Mouse (Mus musculus) kidney, postnatal 0 days (tissue): ENCODE results near the gene Fkbp4. TPM values are rescaled to one million over a fixed set of nuclear protein-coding genes. Genes with fewer than 3 reads are reported as not detected.

Experiments used
- ATAC-seq: fragments of 200-750 bp; cut with Nextera tagmentation; replicated peaks from 2 replicates; pipeline ENCODE4 v1.8.0; 2017; ENCODE audit warnings: low read depth, moderate number of reproducible peaks, moderate TSS enrichment, moderate library complexity; ENCODE audit not compliant: low FRiP score
- DNase-seq: peaks from one replicate; pipeline ENCODE4 v3.0.0-alpha.2; 2016; ENCODE audit warnings: low spot score
- H3K27ac ChIP-seq: fragments of 300-500 bp; sonication (generic); 2 replicates; pipeline ENCODE4 v1.5.1; 2014; ENCODE audit warnings: mild to moderate bottlenecking
- H3K27me3 ChIP-seq: fragments of 300-500 bp; sonication (generic); 2 replicates; pipeline ENCODE4 v1.6.1; 2014; ENCODE audit warnings: low read length, mixed read lengths; ENCODE audit not compliant: insufficient read depth
- H3K36me3 ChIP-seq: fragments of 300-500 bp; sonication (generic); 2 replicates; pipeline ENCODE4 v1.6.1; 2014; ENCODE audit warnings: low read length, mixed read lengths; ENCODE audit not compliant: insufficient read depth
- H3K4me1 ChIP-seq: fragments of 300-500 bp; sonication (generic); replicated peaks from 2 replicates; pipeline ENCODE4 v1.6.1; 2014; ENCODE audit warnings: antibody characterized with exemption, low read length, mixed read lengths; ENCODE audit not compliant: insufficient read depth
- H3K4me2 ChIP-seq: fragments of 300-500 bp; sonication (generic); 2 replicates; pipeline ENCODE4 v1.6.1; 2014; ENCODE audit warnings: mild to moderate bottlenecking, low read length, moderate library complexity, mixed read lengths
- H3K4me3 ChIP-seq: fragments of 300-500 bp; sonication (generic); replicated peaks from 2 replicates; pipeline ENCODE4 v1.5.1; 2014; ENCODE audit warnings: low read depth, low read length
- H3K9ac ChIP-seq: fragments of 300-500 bp; sonication (generic); 2 replicates; pipeline ENCODE4 v1.6.1; 2014; ENCODE audit warnings: low read depth, low read length
- H3K9me3 ChIP-seq: fragments of 300-500 bp; sonication (generic); replicated peaks from 2 replicates; pipeline ENCODE4 v1.6.1; 2016; ENCODE audit warnings: low read length, inconsistent platforms, mixed read lengths
- CTCF ChIP-seq: IDR thresholded peaks from 2 replicates; pipeline ENCODE4 v1.5.1; 2016; ENCODE audit warnings: antibody characterized with exemption, low read depth, mild to moderate bottlenecking, moderate library complexity
- WGBS: fragments of 180-500 bp; shearing (Covaris S2); extraction: QIAGEN DNeasy Blood & Tissue Kit; methylation state at CpG from one replicate; pipeline ENCODE4 v1.1.7; 2014; 5-methylcytosine and 5-hydroxymethylcytosine counted together
- polyA plus RNA-seq: library from polyadenylated mRNA; unstranded; fragments of >200 nt; fragmentation: Nextera tagmentation; extraction: Ambion mirVana; gene quantifications from 2 replicates; pipeline ENCODE4 v1.2.1, GENCODE M21; 2015

Gene Fkbp4
- polyA plus RNA-seq, 1 experiment from 2014 or later, result 286 TPM

GRCm38 (mm10) chr6:128438871-128439341 lies 429 bp upstream of the Fkbp4 start:
- no peak for DNase-seq
- WGBS, result 16% methylated on average over 18 of the region's 18 CpGs

DNA sequence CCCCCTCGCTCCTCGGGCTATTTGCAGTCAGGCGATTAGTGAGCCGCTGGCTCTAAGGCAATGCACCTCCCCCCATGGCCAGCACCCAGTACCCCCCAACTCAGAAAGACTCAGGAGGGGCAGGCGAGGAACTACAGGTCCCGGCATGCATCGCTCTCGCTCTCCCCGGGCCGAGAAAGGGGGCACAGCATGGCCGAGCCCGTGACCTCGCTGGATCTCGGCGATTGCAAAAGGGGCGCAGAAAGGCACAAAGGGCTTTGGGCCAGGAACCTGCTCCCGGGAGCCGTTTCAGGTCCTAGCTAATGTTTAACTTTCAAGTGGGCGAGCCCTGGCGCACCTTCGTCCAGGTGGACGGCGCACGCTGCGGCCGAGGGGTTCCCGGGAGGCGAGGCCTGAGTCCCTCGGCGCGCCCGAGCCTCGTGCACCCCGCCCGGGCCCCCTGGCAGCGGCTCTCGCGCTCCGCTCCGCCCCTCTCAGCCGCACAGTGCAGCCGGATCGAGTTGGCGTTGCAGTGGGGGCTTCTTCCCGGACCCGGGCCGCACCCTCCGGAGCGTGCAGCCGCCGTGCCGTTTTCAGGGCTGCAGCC lies 653 bp downstream of the Fkbp4 start:
- under 1% methylated on average over 49 of the region's 52 CpGs for WGBS
- peak; percentile 77 for DNase-seq
- H3K9ac ChIP-seq, result peak overlapping the region; percentile 96
- H3K27ac ChIP-seq, result peak overlapping the region; percentile 96
- ATAC-seq, result peak; percentile 82
- peaks cover 31% of the 10 kb centered on the region for H3K36me3 ChIP-seq
- H3K27me3 ChIP-seq, result no peaks in the 10 kb centered on the region
- no peaks in the 10 kb centered on the region for H3K9me3 ChIP-seq
- H3K4me3 ChIP-seq, result peak overlapping the region; percentile 95
- TF ChIP-seq CTCF, result no peak
- peak overlapping the region; percentile 84 for H3K4me2 ChIP-seq
- H3K4me1 ChIP-seq, result 0 out of 2 replicates have a peak, but pooled peaks cover 10% of the 10 kb centered on the region

More at GRCm38 (mm10) chr6:128438871-128439341, 429 bp upstream of the Fkbp4 start:
- no peaks in the 10 kb centered on the region for H3K27me3 ChIP-seq
- H3K9ac ChIP-seq, result peak overlapping the region; percentile 96
- ATAC-seq, result peak; percentile 49
- H3K9me3 ChIP-seq, result no peaks in the 10 kb centered on the region
- H3K27ac ChIP-seq, result peak overlapping the region; percentile 68; the same call in 1 of the 2 replicates
- peak; percentile 1; the same call in 1 of the 2 replicates for TF ChIP-seq CTCF
- peaks cover 24% of the 10 kb centered on the region for H3K36me3 ChIP-seq
- H3K4me2 ChIP-seq, result peak overlapping the region; percentile 84
- H3K4me3 ChIP-seq, result peak overlapping the region; percentile 95
- 0 out of 2 replicates have a peak, but pooled peaks cover 10% of the 10 kb centered on the region for H3K4me1 ChIP-seq

- no peak for DNase-seq
- peak overlapping the region; percentile 95 for H3K4me3 ChIP-seq
- peak overlapping the region; percentile 84 for H3K4me2 ChIP-seq
- no peaks in the 10 kb centered on the region for H3K9me3 ChIP-seq
- H3K36me3 ChIP-seq, result peaks cover 36% of the 10 kb centered on the region
- no peak for TF ChIP-seq CTCF
- peak overlapping the region; percentile 96 for H3K27ac ChIP-seq
- 0 out of 2 replicates have a peak, but pooled peaks cover 10% of the 10 kb centered on the region for H3K4me1 ChIP-seq
- peak overlapping the region; percentile 96 for H3K9ac ChIP-seq
- H3K27me3 ChIP-seq, result no peaks in the 10 kb centered on the region
- 5% methylated on average over 10 of the region's 10 CpGs for WGBS
- no peak for ATAC-seq
Measured at GRCm38 (mm10) chr6:128437288-128437687, 1.2 kb downstream of the Fkbp4 start.

DNA sequence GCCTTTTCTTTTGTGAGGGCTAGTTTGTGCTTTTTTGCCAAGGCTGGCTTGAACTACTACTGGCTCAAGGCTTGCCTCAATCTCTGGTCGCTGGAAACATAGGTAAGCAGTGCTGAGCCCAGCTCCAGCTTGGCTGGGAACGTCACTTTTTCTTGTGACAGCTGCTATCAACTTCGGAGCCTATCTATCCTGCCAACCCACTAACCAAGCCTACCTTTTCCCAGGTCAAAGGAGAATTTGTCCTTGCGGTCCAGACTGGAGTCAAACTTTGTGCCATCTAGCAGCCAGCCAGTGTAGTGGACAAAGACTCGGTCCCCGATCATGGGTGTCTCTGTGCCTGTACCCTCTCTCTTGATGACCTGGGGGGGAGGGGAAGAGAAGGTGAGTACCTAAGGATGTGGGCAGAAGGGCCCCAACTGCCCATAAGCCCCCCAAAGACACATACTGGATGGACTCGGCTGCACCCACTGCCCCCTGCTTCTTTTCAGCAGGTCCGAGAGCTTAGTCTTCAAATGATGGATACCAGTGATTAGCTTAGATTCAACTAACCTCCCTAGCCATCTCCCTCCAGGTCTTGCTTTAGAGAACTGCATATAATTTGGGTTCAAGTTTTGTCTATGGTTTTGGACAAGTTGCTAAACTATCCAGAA lies 2.0 kb downstream of the Fkbp4 start:
- 83% methylated on average over 8 of the region's 8 CpGs for WGBS
- H3K4me3 ChIP-seq, result peak overlapping the region; percentile 95; the same call in 1 of the 2 replicates
- peak overlapping the region; percentile 96; the same call in 1 of the 2 replicates for H3K9ac ChIP-seq
- 0 out of 2 replicates have a peak, but pooled peaks cover 10% of the 10 kb centered on the region for H3K4me1 ChIP-seq
- H3K27ac ChIP-seq, result no peak overlapping the region
- peaks cover 44% of the 10 kb centered on the region for H3K36me3 ChIP-seq
- no peaks in the 10 kb centered on the region for H3K27me3 ChIP-seq
- H3K9me3 ChIP-seq, result no peaks in the 10 kb centered on the region
- no peak for TF ChIP-seq CTCF
- ATAC-seq (no peak), DNase-seq (no peak)
- H3K4me2 ChIP-seq, result peak overlapping the region; percentile 84

GRCm38 (mm10) chr6:128435474-128435873 lies 3.0 kb downstream of the Fkbp4 start:
- ATAC-seq, result no peak
- WGBS, result 45% methylated on average over 5 of the region's 5 CpGs
- Histone ChIP-seq H3K36me3 (peaks cover 52% of the 10 kb centered on the region), H3K4me2 (no peak overlapping the region), H3K4me1 (0 out of 2 replicates have a peak, but pooled peaks cover 10% of the 10 kb centered on the region), H3K27me3 (no peaks in the 10 kb centered on the region), H3K27ac (no peak overlapping the region), H3K9me3 (no peaks in the 10 kb centered on the region), H3K9ac (no peak overlapping the region), H3K4me3 (no peak overlapping the region)
- DNase-seq, result no peak
- no peak for TF ChIP-seq CTCF

DNA sequence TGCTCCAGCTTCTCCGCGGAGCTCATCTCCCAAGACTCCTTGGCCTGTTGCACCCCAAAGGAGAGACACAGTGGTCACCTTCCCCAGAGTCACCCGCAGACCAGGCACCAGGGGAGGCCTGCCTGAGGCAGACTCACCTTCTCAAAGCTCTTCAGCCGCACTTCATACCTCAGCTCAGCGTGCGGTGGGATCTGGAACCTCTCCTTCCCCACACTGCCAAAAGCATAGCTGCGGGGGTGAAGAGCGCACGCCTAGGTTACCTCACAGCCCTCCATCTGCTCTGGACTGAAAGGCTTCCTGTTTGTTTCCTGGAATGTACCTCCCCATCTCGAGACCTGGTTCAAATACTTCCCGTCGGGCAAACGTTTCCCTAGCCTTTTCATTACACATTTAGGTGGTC lies 4.9 kb downstream of the Fkbp4 start:
- peaks cover 60% of the 10 kb centered on the region for H3K36me3 ChIP-seq
- 86% methylated on average over 13 of the region's 13 CpGs for WGBS
- H3K4me2 ChIP-seq, result no peak overlapping the region
- no peak overlapping the region for H3K27ac ChIP-seq
- no peaks in the 10 kb centered on the region for H3K9me3 ChIP-seq
- 0 out of 2 replicates have a peak, but pooled peaks cover 10% of the 10 kb centered on the region for H3K4me1 ChIP-seq
- no peak for DNase-seq
- no peak overlapping the region for H3K9ac ChIP-seq
- no peak overlapping the region for H3K4me3 ChIP-seq
- no peaks in the 10 kb centered on the region for H3K27me3 ChIP-seq
- ATAC-seq, result no peak
- TF ChIP-seq CTCF, result no peak
